Mouse (Mus musculus) E14TG2a.4 (cell line): ENCODE measurements around the gene Ect2l.

Source experiments
- CTCF ChIP-seq: conservative IDR thresholded peaks from 2 replicates; pipeline ENCODE4 v1.5.1; 2014; ENCODE audit warnings: low read length
- POU5F1 ChIP-seq: IDR thresholded peaks from 2 replicates; pipeline ENCODE4 v1.6.1; 2014; ENCODE audit warnings: low read length, borderline replicate concordance

DNA sequence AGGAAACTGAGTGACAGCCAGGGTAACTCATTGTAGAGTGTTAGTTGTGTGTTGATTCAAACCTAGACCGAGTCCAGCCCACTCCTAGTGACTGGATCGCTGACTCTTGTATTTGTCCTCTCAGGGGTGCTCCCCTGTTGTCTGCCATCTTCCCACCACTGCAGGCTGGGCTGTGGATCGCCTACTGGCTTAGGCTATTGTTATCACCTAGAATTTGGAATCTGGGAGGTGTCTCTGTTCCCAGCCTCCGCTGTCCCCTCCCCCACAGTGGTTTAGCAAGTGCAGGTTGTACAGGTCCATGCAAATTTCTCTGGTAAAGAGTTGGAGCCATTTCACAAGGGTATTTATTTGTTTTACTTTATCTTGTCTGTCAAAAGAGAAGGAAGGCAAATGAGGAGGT lies 40.7 kb upstream of the Ect2l start:
- no peak for TF ChIP-seq POU5F1
- no peak for TF ChIP-seq CTCF
